Mouse (Mus musculus): Measurements from ENCODE around the gene Klhdc10. TPM values are rescaled to one million over a fixed set of nuclear protein-coding genes. Genes with fewer than 3 reads are reported as not detected.

Gene Klhdc10
- polyA plus RNA-seq, 1 experiment = 26.7 TPM

GRCm38 (mm10) chr6:30456991-30457390 is 55.3 kb downstream of the Klhdc10 start:
- TF ChIP-seq GATA1 (IDR thresholded peaks at IDR 0.05; ENCODE audit: low read length) = no peak

- TF ChIP-seq GATA1 (IDR thresholded peaks at IDR 0.05; ENCODE audit: low read length) = no peak
Measured at GRCm38 (mm10) chr6:30458626-30459025, 57.0 kb downstream of the Klhdc10 start.

GRCm38 (mm10) chr6:30459056-30459747 is 57.5 kb downstream of the Klhdc10 start:
- no peak for TF ChIP-seq GATA1 (IDR thresholded peaks at IDR 0.05; ENCODE audit: low read length)

- TF ChIP-seq GATA1 (IDR thresholded peaks at IDR 0.05; ENCODE audit: low read length) = no peak
Measured at GRCm38 (mm10) chr6:30459811-30460749, 58.4 kb downstream of the Klhdc10 start.

- TF ChIP-seq GATA1 (IDR thresholded peaks at IDR 0.05; ENCODE audit: low read length) = no peak
Measured at GRCm38 (mm10) chr6:30460750-30461446, 59.2 kb downstream of the Klhdc10 start.

GRCm38 (mm10) chr6:30461755-30462344 is 60.2 kb downstream of the Klhdc10 start:
- TF ChIP-seq GATA1 (IDR thresholded peaks at IDR 0.05; ENCODE audit: low read length) = no peak

GRCm38 (mm10) chr6:30462822-30463221 is 61.2 kb downstream of the Klhdc10 start:
- TF ChIP-seq GATA1 (IDR thresholded peaks at IDR 0.05; ENCODE audit: low read length) = no peak

GRCm38 (mm10) chr6:30465586-30465985 is 63.9 kb downstream of the Klhdc10 start:
- TF ChIP-seq GATA1 (IDR thresholded peaks at IDR 0.05; ENCODE audit: low read length) = no peak

- TF ChIP-seq GATA1 (IDR thresholded peaks at IDR 0.05; ENCODE audit: low read length) = no peak
Measured at GRCm38 (mm10) chr6:30468058-30468457, 66.4 kb downstream of the Klhdc10 start.

- no peak for TF ChIP-seq GATA1 (IDR thresholded peaks at IDR 0.05; ENCODE audit: low read length)
Measured at GRCm38 (mm10) chr6:30468684-30469083, 67.0 kb downstream of the Klhdc10 start.

GRCm38 (mm10) chr6:30469370-30469769 is 67.7 kb downstream of the Klhdc10 start:
- no peak for TF ChIP-seq GATA1 (IDR thresholded peaks at IDR 0.05; ENCODE audit: low read length)

- TF ChIP-seq GATA1 (IDR thresholded peaks at IDR 0.05; ENCODE audit: low read length) = no peak
Measured at GRCm38 (mm10) chr6:30471706-30472105, 70.0 kb downstream of the Klhdc10 start.

GRCm38 (mm10) chr6:30476025-30476765 is 74.5 kb downstream of the Klhdc10 start:
- TF ChIP-seq GATA1 (IDR thresholded peaks at IDR 0.05; ENCODE audit: low read length) = no peak

- no peak for TF ChIP-seq GATA1 (IDR thresholded peaks at IDR 0.05; ENCODE audit: low read length)
Measured at GRCm38 (mm10) chr6:30477210-30477714, 75.6 kb downstream of the Klhdc10 start.

- no peak for TF ChIP-seq GATA1 (IDR thresholded peaks at IDR 0.05; ENCODE audit: low read length)
Measured at GRCm38 (mm10) chr6:30477784-30478183, 76.1 kb downstream of the Klhdc10 start.

Data from G1E-ER4 (cell line).